Mouse (Mus musculus): ENCODE results near the gene Pappa2. TPM values are rescaled to one million over a fixed set of nuclear protein-coding genes. Genes with fewer than 3 reads are reported as not detected.

Pappa2 gene
- total RNA-seq, 2 experiments from 2014 or later: 2.6 to 3.2 TPM

GRCm38 (mm10) chr1:158770036-158770655 lies 210.1 kb downstream of the Pappa2 start:
- DNase-seq (ENCODE audit: low spot score in 2 of 2): no peak

- no peak for DNase-seq (ENCODE audit: low spot score in 2 of 2)
Observed at GRCm38 (mm10) chr1:158765842-158766241, 214.4 kb downstream of the Pappa2 start.

DNA sequence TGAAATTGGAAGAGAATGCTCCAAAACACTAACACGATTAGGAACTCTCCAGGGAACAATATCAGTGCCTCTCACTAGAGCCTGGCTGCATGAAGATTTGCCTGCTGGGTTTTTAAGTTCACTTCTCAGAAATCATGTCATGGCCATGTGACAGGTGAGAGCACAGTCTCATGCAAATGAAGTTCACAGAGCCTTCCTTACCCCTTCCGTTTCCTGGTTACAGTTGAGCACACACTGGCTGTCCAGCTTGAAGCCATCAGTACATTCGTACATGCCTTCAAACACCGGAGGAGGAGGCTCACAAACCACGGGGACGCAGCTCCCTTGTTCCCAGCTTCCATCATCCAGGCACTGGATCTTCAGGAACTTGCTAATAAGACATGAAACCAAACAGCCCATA lies 215.6 kb downstream of the Pappa2 start:
- no peak for DNase-seq (ENCODE audit: low spot score in 2 of 2)

- DNase-seq (ENCODE audit: low spot score in 2 of 2): no peak
Observed at GRCm38 (mm10) chr1:158764211-158764610, 216.1 kb downstream of the Pappa2 start.

- DNase-seq (ENCODE audit: low spot score in 2 of 2): peak in 1 of 2 experiments; percentile 37
Observed at GRCm38 (mm10) chr1:158748356-158749096, 231.8 kb downstream of the Pappa2 start.

- DNase-seq (ENCODE audit: low spot score in 2 of 2): no peak
Observed at GRCm38 (mm10) chr1:158741449-158741848, 238.8 kb downstream of the Pappa2 start.

DNA sequence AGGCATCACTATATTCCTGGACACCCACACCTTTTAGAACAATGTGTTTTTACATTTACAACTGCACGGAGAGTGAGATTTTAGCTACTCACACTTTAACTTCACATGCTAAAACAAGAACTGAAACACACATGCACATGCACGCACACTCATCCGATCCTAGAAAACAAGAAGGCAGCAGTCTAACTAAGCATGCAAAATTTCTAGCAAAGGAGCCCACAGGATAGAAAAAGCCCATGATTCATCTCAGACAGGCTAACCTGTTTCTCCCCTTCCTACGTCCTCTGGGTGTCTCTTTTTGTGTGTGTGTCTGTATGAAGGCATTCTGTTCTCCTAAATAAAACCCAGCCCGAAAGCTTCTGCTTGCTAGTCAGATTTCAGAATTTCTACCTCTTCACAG lies 239.3 kb downstream of the Pappa2 start:
- no peak for DNase-seq (ENCODE audit: low spot score in 2 of 2)

DNA sequence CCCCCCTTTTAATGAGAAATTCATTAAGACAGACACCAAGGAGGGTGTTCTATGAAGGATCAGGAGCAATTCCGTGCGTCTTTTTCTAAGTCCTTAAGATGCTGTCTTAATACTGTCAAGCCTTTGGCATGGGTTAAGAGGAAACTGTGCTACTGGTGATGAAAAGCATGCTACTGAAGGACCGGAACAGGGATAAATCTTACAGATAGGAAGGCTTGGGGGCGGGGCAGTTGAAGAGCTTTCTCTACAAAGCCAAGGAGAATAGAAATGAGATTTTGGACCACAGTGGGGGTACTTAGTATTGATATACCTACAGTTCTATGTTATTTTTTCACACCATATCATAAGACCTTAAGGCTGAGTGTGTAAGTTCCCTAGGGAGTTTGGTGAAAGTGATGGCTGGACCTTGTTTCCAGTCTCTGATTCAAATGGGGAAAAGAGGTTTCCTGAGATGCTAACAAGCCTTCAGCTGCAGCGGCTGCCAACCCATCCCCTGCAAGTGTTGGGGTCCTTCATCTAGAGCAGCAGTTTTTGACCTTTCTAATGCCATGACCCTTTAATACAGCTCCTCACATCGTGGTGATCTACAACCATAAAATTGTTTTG lies 240.0 kb downstream of the Pappa2 start:
- no peak for DNase-seq (ENCODE audit: low spot score in 2 of 2)

DNA sequence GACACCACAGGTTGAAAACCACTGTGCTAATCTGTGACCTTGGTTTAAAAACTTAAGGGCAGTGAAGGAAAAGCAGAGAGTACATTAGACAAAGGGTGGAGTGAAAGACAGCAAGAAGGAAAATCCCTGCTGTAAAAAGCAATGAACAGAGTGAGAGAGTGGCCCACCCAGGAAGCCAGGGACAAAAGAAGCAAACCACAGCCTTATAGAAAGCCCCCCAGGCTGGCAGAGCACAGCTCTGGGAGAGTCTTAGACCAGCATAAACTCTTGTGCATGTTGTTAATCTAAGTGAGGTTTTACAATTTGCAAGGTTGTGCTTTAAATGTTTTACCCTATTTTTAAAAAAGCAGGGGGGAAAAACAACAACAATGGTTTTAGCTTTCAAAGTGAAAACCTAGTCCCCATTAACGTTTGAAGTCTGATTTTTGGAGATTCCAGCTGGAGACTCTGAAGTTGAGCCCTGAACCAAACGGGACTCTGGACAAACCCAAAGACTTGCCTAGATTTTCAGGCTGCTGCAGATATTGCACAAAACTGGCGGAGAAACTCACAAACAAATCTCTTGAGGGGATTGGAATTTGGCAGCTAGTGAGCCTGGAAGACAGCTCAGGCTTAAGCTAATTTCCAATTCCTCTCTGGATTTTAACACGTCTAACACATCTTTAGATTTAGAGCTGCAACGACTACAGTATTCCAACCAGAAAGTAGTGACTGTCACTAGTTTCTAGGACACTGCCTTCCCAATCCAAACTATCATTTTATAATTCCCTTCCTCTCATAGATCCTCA lies 241.0 kb downstream of the Pappa2 start:
- no peak for DNase-seq (ENCODE audit: low spot score in 2 of 2)

GRCm38 (mm10) chr1:158732868-158733496 lies 247.3 kb downstream of the Pappa2 start:
- peak in 1 of 2 experiments; percentile 12 for DNase-seq (ENCODE audit: low spot score in 2 of 2)

- peak; percentile 28 to 54 for DNase-seq (ENCODE audit: low spot score in 2 of 2)
Observed at GRCm38 (mm10) chr1:158713301-158714095, 266.8 kb downstream of the Pappa2 start.

- DNase-seq (ENCODE audit: low spot score in 2 of 2): no peak
Observed at GRCm38 (mm10) chr1:158701336-158701735, 279.0 kb downstream of the Pappa2 start.

- no peak for DNase-seq (ENCODE audit: low spot score in 2 of 2)
Observed at GRCm38 (mm10) chr1:158700147-158700546, 280.1 kb downstream of the Pappa2 start.

DNA sequence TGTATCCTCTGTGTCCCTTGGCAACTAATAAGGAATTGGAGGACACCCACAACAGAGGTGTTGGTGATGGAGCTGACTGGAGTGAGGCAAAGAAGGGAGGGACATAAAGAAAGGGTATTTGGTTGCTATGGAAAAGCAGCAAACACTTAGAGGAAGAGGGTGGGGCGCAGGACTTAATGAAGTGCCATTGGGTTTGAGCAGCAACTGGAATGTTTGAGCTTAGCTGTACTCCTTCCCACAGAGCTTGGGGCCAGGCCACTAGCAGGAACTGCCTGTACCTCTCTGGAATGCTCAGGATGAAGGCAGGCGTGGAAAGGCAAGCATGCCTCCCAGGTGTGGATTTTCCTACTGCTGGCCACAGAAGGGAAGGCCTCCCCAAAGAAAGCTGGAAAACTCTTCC lies 281.0 kb downstream of the Pappa2 start:
- no peak for DNase-seq (ENCODE audit: low spot score in 2 of 2)

DNA sequence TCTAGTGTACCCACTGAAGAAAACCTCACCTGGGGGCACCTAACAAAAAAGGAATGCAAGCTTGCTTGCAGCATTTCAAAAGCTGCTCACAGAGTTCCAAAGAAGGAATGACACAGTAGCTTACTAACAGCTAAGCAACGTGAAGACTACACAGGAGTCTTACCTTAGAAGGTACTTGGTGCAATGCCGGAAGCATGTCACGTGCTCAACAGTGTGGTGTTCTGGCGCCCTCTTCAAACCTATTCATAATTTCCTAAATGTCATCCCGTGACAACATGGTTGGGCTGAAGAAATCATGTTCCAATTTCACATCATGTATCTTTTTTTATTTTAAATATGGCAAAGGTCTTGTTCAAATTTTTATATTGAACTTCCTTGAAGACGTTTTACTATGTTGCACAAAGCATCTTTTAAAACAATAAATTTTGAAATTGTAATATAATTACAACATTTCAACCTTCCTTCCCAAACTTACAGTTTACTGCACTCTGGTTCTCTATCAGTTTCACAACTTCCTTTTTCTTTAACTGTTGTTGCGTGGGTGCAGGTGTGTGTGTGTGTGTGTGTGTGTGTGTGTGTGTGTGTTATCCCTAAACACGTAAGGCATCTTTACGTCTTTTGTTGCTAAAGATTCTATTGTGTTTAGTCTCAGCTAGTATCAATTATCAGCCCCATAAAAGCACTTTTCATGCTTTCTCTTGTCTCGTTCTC lies 282.3 kb downstream of the Pappa2 start:
- no peak for DNase-seq (ENCODE audit: low spot score in 2 of 2)

DNA sequence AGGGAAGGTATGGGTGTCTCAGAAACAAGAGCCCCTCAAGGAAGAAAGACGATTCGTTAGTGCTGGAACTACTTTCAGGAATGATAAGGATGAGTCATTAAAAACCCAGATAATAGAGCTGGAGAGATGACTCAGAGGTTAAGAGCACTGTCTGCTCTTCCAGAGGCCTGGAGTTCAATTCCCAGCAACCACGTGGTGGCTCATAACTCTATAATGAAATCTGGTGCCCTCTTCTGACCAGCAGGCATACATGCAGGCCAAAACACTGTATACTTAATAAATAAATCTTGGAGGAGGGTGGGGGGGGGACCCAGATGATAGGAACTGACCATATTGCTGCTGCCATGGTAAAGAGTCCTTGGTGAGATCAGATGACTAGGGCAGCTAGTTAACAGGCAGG lies 282.9 kb downstream of the Pappa2 start:
- DNase-seq (ENCODE audit: low spot score in 2 of 2): no peak

- DNase-seq (ENCODE audit: low spot score in 2 of 2): no peak
Observed at GRCm38 (mm10) chr1:158687726-158688125, 292.6 kb downstream of the Pappa2 start.

DNA sequence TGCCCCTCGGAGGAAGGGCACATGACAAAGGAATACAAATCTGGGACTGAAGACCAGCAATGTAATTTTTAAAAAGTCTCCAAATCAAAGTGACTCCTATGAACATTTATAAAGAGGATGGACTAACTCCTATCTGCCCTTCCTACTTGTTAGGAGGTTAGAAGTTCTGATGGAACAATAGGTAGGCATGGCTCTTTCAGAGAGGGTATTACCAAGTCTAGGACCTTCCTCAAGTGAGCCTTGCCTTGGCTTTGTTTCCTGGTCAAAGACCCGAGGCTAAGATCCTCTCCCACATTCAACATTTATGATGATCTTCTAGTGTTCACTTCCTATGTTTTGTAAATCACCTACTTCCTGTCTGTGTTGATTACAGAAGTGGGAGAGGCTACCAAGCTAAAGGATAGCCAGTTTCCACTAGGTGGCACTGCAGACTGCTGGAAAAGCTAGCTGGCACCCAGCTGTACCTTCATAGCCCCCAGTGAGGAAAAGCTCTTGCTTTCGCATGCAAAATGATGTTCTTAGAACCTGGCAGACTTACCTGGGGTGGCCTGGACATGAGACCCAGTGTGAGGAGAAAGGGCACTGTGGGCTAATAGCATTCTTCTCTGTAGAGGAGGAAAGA lies 310.2 kb downstream of the Pappa2 start:
- DNase-seq (ENCODE audit: low spot score in 2 of 2): peak; percentile 45 to 65

GRCm38 (mm10) chr1:158666001-158666400 lies 314.3 kb downstream of the Pappa2 start:
- no peak for DNase-seq (ENCODE audit: low spot score in 2 of 2)
